15 mouse cellular contexts compared by ENCODE assay signal in the genomic region with DNA sequence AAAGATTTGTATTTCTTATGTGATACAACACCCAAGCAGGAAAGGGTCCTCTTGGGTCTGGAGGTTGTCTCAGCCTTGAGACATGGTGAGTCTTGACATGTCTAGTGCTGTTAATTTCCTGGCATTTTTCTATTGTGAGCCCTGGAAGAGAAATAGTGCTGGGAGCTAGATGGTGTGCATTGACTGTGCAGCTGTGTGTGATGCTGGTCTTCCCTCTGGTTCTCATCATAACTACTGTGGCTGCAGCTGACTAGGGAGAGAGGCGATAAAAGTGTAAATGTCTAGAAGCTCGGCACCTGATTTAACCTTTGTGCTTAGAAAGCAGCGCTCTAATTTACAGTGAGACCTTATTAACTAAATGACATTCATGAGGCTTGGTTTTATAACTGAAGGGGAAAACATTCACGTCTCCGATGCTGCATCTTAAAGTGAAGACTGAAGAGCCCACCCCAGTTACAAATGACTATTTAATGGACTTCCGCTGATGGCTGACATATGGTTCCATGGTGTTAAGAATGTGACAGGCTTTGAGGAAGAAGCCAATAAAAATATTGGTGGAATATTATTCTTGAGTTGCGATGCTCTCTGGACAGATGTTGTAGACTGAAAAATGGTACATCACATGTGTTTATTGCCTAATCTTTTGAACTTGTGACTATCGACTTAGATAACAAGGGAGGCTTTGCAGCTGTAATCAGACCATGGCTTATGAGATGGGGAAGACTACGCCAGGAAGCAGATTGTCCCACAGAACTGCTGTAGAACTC.
DNase-seq lines count a peak whose midpoint lies in the region.
"Had no signal": no experiment of that assay in that cellular context is flagged by ENCODE, and none has a peak within 500 bp of the region (broad histone marks: within the 10 kb centered on the region; RNA-seq: fewer than 3 reads in every experiment).

No protein-coding gene starts in this region.

- DNase-seq in kidney, adult 9 months, result peak; percentile 11
- no peak for DNase-seq in kidney, adult 18-20 months
- peak; percentile 35 for DNase-seq in forelimb bud, embryonic 11.5 days (ENCODE audit: low read depth, low spot score)
- DNase-seq in hindlimb bud, embryonic 11.5 days (ENCODE audit: extremely low spot score, low read depth, low spot score), result peak; percentile 35
- DNase-seq in lung, postnatal 14 days, result peak; percentile 19
- no peak for DNase-seq in right cerebral cortex, postnatal 36 days (ENCODE audit: low spot score in 2 of 2)
- DNase-seq in heart, adult 9 months (ENCODE audit: low spot score in 2 of 2), result no peak
- DNase-seq: adrenal gland, adult 2 months; cerebellum, adult 2 months; cerebellum, postnatal 36 days; forebrain, postnatal 0 days; heart, postnatal 10 days; retina, postnatal 1 day; right cerebral cortex, postnatal 4 days; thymus, adult 2 months had no signal

Comparison
In these comparisons a context has a peak if more than half of its experiments do, and no peak if none do; other contexts are left out.
1. DNase-seq: peak in kidney, adult 9 months (single experiment), forelimb bud, embryonic 11.5 days (single experiment), hindlimb bud, embryonic 11.5 days (single experiment) and lung, postnatal 14 days (single experiment); none in kidney, adult 18-20 months (single experiment), right cerebral cortex, postnatal 36 days (0 of 2) and heart, adult 9 months (0 of 2).